Mouse (Mus musculus): ENCODE measurements at regions not wholly inside any gene's neighbourhood (a gene's known extent, or its start where the extent isn't known, plus 50 kb on each side); places are given as distances from the start of the nearest gene placed in this dataset.

- no peak for TF ChIP-seq CTCF (IDR thresholded peaks at IDR 0.05; ENCODE audit: low read depth)
- no peak for TF ChIP-seq EP300 (optimal IDR thresholded peaks at IDR 0.05)
Observed at GRCm38 (mm10) chr15:13243561-13243960, 70.1 kb upstream of the Cdh6 start.
